Mouse (Mus musculus) cortical plate, adult 2 months (tissue): ENCODE measurements around the gene Vdr.

ENCODE experiments used
- CTCF ChIP-seq: fragments of 200-500 bp; IDR thresholded peaks from 2 replicates; pipeline ENCODE4 v1.5.1; 2011; ENCODE audit warnings: mild to moderate bottlenecking, control low read depth, low read length; ENCODE audit not compliant: insufficient read depth; ENCODE audit errors: extremely low read depth
- POLR2A ChIP-seq: fragments of 200-500 bp; IDR thresholded peaks from 2 replicates; pipeline ENCODE4 v1.6.1; 2011; ENCODE audit warnings: mild to moderate bottlenecking, low read length, control low read depth; ENCODE audit not compliant: insufficient read depth; ENCODE audit errors: extremely low read depth

- no peak for TF ChIP-seq CTCF
- no peak for TF ChIP-seq POLR2A
Observed at GRCm38 (mm10) chr15:97807867-97808266, 102.6 kb downstream of the Vdr start.
